Mouse (Mus musculus) spleen, adult 2 months (tissue): Measurements from ENCODE around the gene Fermt1.

ENCODE experiments used
- CTCF ChIP-seq: fragments of 200-500 bp; IDR thresholded peaks from 2 replicates; pipeline ENCODE4 v1.5.1; 2011; ENCODE audit warnings: mild to moderate bottlenecking, inconsistent platforms; ENCODE audit not compliant: insufficient read depth, insufficient read length, insufficient replicate concordance; ENCODE audit errors: extremely low read depth
- POLR2A ChIP-seq: fragments of 200-500 bp; IDR thresholded peaks from 2 replicates; pipeline ENCODE4 v1.6.1; 2011; ENCODE audit warnings: low read depth, low read length, inconsistent platforms

DNA sequence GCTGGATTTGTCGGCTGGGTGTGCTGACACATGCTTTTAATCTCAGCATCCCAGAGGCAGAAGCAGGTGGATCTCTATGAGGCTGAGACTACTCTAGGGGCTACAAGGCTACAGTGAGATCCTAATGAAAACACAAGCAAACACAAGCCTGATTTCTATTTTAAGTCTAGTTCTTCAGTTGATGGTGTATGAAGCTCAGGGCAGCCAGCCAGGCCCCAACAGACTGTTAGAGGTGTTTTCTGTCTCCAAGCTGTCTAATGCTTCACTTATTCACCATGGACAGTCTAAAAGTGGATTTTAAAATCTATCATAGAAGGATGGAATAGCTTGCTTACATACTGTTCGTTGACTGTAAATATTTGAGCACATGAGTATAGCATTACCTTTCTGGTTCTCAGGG is 84.2 kb downstream of the Fermt1 start:
- TF ChIP-seq CTCF (no peak), POLR2A (no peak)
